Mouse (Mus musculus) embryonic facial prominence, embryonic 15.5 days (tissue): ENCODE measurements around the gene Gm17490. TPM values are rescaled to one million over a fixed set of nuclear protein-coding genes. Genes with fewer than 3 reads are reported as not detected.

ENCODE experiments used
- ATAC-seq: fragments of 200-750 bp; cut with Nextera tagmentation; 2 replicates; pipeline ENCODE4 v1.8.0; 2017; ENCODE audit warnings: low read depth, moderate TSS enrichment; ENCODE audit not compliant: insufficient number of reproducible peaks, low FRiP score, low TSS enrichment
- H3K27ac ChIP-seq: fragments of 300-500 bp; sonication (generic); replicated peaks from 2 replicates; pipeline ENCODE4 v1.5.1; 2015; ENCODE audit warnings: mild to moderate bottlenecking, inconsistent platforms
- H3K27me3 ChIP-seq: fragments of 300-500 bp; sonication (generic); 2 replicates; pipeline ENCODE4 v1.6.1; 2015; ENCODE audit warnings: inconsistent platforms
- H3K36me3 ChIP-seq: fragments of 300-500 bp; sonication (generic); 2 replicates; pipeline ENCODE4 v1.6.1; 2015; ENCODE audit warnings: mild to moderate bottlenecking, inconsistent platforms
- H3K4me1 ChIP-seq: fragments of 300-500 bp; sonication (generic); 2 replicates; pipeline ENCODE4 v1.6.1; 2015; ENCODE audit warnings: inconsistent platforms
- H3K4me2 ChIP-seq: fragments of 300-500 bp; sonication (generic); replicated peaks from 2 replicates; pipeline ENCODE4 v1.6.1; 2015; ENCODE audit warnings: mild to moderate bottlenecking, inconsistent platforms
- H3K4me3 ChIP-seq: fragments of 300-500 bp; sonication (generic); replicated peaks from 2 replicates; pipeline ENCODE4 v1.5.1; 2015; ENCODE audit warnings: mild to moderate bottlenecking, inconsistent platforms
- H3K9ac ChIP-seq: fragments of 300-500 bp; sonication (generic); 2 replicates; pipeline ENCODE4 v1.6.1; 2015; ENCODE audit warnings: inconsistent platforms
- H3K9me3 ChIP-seq: fragments of 300-500 bp; sonication (generic); replicated peaks from 2 replicates; pipeline ENCODE4 v1.6.1; 2016; ENCODE audit warnings: inconsistent platforms
- WGBS: fragments of 180-500 bp; shearing (Covaris S2); methylation state at CpG from one replicate; pipeline ENCODE4 v1.1.7; 2015; 5-methylcytosine and 5-hydroxymethylcytosine counted together
- polyA plus RNA-seq: library from polyadenylated mRNA; unstranded; fragments of >200 nt; fragmentation: Nextera tagmentation; extraction: Ambion mirVana; gene quantifications from 2 replicates; pipeline ENCODE4 v1.2.1, GENCODE M21; 2015

Gm17490 gene
- polyA plus RNA-seq: not detected in 2 replicates

DNA sequence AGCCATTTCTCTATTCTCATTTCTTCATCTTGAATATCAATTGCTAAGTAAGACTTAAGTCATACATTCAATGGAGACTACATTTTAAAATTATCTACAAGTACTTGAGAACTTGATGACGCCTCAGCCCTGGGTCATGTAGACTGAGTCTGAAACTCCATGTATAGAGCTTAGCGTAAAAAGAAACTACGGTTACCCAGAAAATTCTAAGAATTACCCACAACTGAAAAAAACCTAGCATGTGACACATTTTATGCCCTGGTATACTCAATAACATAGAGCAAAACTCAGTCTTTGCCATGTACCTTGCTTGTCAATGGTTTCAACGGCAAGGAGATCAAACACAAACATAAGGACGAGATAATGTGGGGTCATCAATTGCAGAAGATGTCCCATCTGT, at the start of gene Gm17490:
Gm17490 (minus strand) TSS at position 375 of the 400 bp plus-strand sequence.
- no peaks in the 10 kb centered on the region for H3K27me3 ChIP-seq
- no peaks in the 10 kb centered on the region for H3K4me1 ChIP-seq
- H3K9me3 ChIP-seq: no peaks in the 10 kb centered on the region
- 93% methylated on average over 5 of the region's 5 CpGs for WGBS
- no peak within 1 kb of the TSS for H3K27ac ChIP-seq
- H3K4me2 ChIP-seq: no peak within 1 kb of the TSS
- no peaks in the 10 kb centered on the region for H3K36me3 ChIP-seq
- H3K4me3 ChIP-seq: no peak within 1 kb of the TSS
- no peak within 1 kb of the TSS for H3K9ac ChIP-seq
- no peak for ATAC-seq

DNA sequence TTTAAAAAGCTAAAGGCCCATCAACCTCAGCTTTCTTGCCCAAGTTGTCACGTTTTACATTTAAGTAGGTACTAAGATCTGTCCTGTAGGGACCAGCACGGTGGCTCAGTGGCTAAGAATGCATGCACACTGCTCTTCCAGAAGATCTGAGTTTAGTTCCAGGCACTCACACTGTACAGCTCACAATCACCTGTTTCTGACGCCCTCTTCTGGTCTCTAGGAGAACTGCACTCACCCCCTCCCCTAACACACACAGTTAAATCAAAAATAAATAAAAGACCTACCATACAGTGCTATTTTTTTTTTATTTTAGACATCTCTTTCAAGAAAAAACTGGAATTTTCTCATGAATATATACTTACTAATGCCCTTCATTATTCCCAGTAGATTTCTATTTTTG, 46.1 kb upstream of the Gm17490 start:
- H3K4me1 ChIP-seq: no peaks in the 10 kb centered on the region
- no peak overlapping the region for H3K4me3 ChIP-seq
- no peaks in the 10 kb centered on the region for H3K36me3 ChIP-seq
- no peaks in the 10 kb centered on the region for H3K27me3 ChIP-seq
- WGBS: 21% methylated on average over 3 of the region's 3 CpGs
- no peak overlapping the region for H3K9ac ChIP-seq
- ATAC-seq: no peak
- H3K9me3 ChIP-seq: no peaks in the 10 kb centered on the region
- H3K27ac ChIP-seq: no peak overlapping the region
- no peak overlapping the region for H3K4me2 ChIP-seq

DNA sequence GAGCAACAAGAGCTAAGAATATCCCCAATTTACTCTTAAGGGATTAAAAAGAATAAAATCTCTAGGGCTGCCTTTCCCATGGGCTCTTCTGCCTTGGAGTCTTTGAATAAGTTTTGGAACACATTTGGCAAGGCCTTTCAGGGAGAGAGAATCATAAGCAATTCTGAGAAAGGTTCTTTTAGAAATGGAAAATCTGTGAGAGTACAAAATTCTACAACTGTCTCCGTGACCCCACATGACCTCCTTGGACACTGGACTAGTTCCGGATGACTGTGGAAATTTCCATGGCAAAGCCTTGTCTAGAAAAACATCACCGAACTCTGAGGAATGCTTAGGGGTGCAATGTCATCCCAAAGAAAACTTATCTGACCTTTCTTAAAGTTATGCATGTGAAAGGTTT, 39.3 kb upstream of the Gm17490 start:
- H3K4me2 ChIP-seq: no peak overlapping the region
- H3K27ac ChIP-seq: no peak overlapping the region
- H3K4me3 ChIP-seq: no peak overlapping the region
- no peaks in the 10 kb centered on the region for H3K9me3 ChIP-seq
- H3K36me3 ChIP-seq: no peaks in the 10 kb centered on the region
- WGBS: 86% methylated on average over 3 of the region's 3 CpGs
- H3K4me1 ChIP-seq: no peaks in the 10 kb centered on the region
- no peaks in the 10 kb centered on the region for H3K27me3 ChIP-seq
- no peak overlapping the region for H3K9ac ChIP-seq
- no peak for ATAC-seq

DNA sequence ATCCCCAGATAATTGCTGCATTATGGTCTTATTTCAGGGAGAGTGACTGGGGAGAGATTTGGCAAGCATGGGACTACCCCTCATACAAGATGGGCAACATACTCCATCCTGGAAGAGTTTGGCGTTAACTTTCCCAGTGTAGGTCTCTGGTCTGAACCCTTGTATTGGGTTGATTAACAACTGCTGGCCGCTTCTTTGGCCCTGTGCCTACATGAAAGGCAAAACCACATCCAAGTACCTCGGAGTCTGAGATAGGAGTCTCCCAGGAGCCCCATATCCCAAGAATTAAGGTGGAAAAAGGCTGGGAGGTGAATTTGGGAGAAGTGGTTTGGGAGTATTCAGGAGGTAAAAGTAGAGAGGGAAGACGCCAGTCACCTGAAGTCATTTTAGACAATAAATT, 38.7 kb upstream of the Gm17490 start:
- no peak overlapping the region for H3K4me3 ChIP-seq
- H3K27ac ChIP-seq: no peak overlapping the region
- no peaks in the 10 kb centered on the region for H3K9me3 ChIP-seq
- no peaks in the 10 kb centered on the region for H3K36me3 ChIP-seq
- H3K9ac ChIP-seq: no peak overlapping the region
- WGBS: 81% methylated on average over 4 of the region's 4 CpGs
- no peak for ATAC-seq
- H3K4me2 ChIP-seq: peak overlapping the region; percentile 35; the same call in 1 of the 2 replicates
- no peaks in the 10 kb centered on the region for H3K4me1 ChIP-seq
- H3K27me3 ChIP-seq: no peaks in the 10 kb centered on the region

DNA sequence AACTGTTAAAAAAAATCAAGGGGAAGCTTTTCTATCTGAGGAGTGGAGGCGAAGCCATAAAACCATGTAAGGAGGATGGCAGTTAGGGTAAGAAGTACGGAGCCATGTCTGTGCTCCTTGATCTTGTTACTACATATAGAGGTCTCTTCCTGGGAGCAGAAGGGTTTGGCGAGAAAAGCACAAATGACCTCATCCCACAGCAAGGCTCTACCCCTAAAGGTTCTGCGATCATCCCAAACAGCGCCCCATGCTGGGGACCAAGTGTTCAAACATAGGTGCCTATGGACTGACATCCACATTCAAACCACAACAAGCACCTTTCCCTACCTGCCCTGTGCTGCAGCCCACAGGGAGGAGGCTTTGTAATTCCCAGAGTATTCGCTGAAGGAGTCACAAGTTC, 38.3 kb upstream of the Gm17490 start:
- H3K9ac ChIP-seq: no peak overlapping the region
- no peaks in the 10 kb centered on the region for H3K4me1 ChIP-seq
- H3K27ac ChIP-seq: no peak overlapping the region
- H3K4me3 ChIP-seq: peak overlapping the region; percentile 16; the same call in 1 of the 2 replicates
- WGBS: 40% methylated on average over 6 of the region's 6 CpGs
- no peak for ATAC-seq
- no peaks in the 10 kb centered on the region for H3K36me3 ChIP-seq
- H3K9me3 ChIP-seq: no peaks in the 10 kb centered on the region
- no peaks in the 10 kb centered on the region for H3K27me3 ChIP-seq
- H3K4me2 ChIP-seq: peak overlapping the region; percentile 35

DNA sequence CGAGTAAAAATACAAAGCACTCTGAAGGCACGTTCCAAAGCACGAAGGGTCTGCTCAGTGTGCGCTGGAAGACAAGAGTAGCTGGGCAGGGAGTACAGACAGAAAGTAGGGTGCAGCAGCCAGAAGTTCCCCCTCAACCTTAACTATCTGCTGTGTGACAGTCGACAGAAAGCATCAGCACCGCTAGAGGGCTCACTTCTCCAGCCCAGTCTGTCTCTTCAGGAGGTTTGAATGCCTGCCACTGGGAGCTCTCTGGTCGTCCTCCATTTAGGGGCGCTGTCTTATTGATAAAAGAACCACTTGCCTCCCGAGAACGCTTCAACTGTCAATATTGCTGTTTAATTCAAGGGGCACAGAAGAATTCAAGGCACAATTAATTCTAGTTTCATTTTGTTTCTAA, 37.9 kb upstream of the Gm17490 start:
- Histone ChIP-seq H3K27me3 (no peaks in the 10 kb centered on the region), H3K4me2 (peak overlapping the region; percentile 35), H3K27ac (no peak overlapping the region), H3K4me1 (no peaks in the 10 kb centered on the region), H3K36me3 (no peaks in the 10 kb centered on the region), H3K9ac (no peak overlapping the region), H3K4me3 (peak overlapping the region; percentile 16; the same call in 1 of the 2 replicates), H3K9me3 (no peaks in the 10 kb centered on the region)
- no peak for ATAC-seq
- 5% methylated on average over 10 of the region's 10 CpGs for WGBS

DNA sequence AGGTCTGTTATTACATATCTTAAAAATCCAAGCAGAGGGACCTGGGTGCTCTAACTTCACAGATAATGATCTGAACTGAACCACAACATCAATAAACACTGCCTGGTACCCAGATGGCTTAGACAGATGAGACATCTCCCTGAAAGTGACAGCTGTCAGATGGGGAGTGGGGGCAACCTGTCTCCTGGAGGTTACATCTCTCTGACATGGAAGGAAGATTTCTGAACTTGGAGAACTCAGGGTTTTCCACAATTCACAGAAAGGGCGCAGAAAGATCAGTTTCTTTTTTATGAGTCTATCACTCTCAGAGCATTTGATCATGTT, 36.8 kb upstream of the Gm17490 start:
- ATAC-seq: no peak
- Histone ChIP-seq H3K36me3 (no peaks in the 10 kb centered on the region), H3K9me3 (no peaks in the 10 kb centered on the region), H3K27ac (no peak overlapping the region), H3K4me1 (no peaks in the 10 kb centered on the region), H3K4me2 (no peak overlapping the region), H3K4me3 (no peak overlapping the region), H3K27me3 (no peaks in the 10 kb centered on the region), H3K9ac (no peak overlapping the region)
- WGBS: 90% methylated on average over 1 of the region's 1 CpGs

DNA sequence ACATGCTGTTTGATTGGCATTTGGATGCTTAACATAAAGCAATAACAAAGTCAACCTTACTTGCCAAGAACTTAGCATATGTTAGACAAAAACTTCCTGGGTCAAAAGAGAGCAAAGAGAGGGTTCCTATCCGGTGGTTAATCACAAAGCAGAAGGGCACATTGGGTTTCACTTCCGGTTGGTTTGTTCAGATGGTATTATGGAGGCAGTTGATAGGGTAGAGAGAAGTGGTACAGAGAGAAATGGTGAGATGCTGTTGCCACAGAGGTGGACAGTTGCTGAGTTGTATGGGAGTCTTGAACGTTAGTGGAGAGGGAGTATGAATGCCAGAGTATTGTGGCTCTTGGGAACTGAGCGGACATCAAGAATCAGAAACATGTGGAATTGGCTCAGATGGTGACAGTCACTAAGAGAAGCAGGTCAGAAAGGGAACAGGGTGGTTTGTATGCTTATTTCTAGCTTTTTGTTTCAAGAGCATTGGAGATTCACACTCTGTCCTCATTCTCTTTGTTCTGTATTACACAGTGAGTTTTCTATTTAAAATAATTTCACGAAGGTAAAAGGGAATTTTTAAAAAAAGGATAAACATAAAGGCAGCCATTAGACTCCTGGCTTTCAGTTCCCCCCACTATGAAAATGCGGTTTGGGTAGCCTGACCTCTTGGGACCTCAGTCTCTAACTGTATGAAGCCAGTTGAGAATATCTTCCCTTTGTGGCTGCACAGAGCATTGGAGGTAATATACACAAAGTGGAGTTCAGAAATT, 36.3 kb upstream of the Gm17490 start:
- ATAC-seq: no peak
- Histone ChIP-seq H3K9ac (no peak overlapping the region), H3K4me1 (no peaks in the 10 kb centered on the region), H3K4me3 (no peak overlapping the region), H3K27me3 (no peaks in the 10 kb centered on the region), H3K4me2 (no peak overlapping the region), H3K36me3 (no peaks in the 10 kb centered on the region), H3K27ac (no peak overlapping the region), H3K9me3 (no peaks in the 10 kb centered on the region)
- 77% methylated on average over 6 of the region's 6 CpGs for WGBS

DNA sequence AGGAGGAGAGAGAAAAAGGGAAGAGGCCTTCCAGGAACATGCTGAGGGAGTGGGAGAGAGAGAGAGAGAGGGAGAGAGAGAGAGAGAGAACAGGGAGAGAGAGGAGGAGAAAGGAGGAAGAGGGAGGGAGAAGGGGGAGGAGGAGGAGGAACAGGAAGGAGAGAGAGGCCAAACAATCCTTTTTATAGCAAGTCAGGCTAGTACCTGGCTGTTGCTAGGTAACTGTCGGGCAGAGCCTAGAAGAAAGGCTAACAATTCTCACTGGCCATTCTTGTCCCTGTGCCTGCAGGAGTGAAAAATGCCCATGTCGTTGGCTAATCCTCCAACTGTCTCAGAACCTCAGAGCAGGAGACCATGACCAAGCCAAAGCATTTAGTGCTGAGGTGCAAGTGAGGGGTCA, 33.2 kb upstream of the Gm17490 start:
- no peak overlapping the region for H3K27ac ChIP-seq
- WGBS: 42% methylated on average over 2 of the region's 2 CpGs
- H3K27me3 ChIP-seq: no peaks in the 10 kb centered on the region
- H3K9me3 ChIP-seq: no peaks in the 10 kb centered on the region
- H3K4me1 ChIP-seq: no peaks in the 10 kb centered on the region
- no peak for ATAC-seq
- no peak overlapping the region for H3K4me2 ChIP-seq
- H3K9ac ChIP-seq: no peak overlapping the region
- no peak overlapping the region for H3K4me3 ChIP-seq
- H3K36me3 ChIP-seq: no peaks in the 10 kb centered on the region

DNA sequence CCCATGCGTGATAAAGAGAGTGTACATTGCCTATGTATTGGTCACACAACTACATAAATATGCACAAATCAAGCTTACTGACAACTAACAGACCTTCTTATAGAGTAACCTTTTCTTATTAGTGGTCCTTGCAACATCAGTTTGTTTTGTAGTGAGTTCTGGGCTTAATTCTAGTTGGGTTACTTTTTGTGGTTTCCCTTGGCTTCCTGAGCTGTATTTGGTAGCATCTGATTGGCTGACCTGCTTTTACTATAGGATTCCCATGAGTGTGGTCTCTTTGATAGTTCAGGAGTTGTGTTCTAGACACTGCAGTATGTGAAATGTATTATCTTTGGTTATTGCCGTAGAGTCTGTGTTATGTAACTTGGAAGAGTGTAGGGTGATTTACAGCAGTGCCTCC, 31.5 kb upstream of the Gm17490 start:
- no peaks in the 10 kb centered on the region for H3K9me3 ChIP-seq
- 75% methylated on average over 2 of the region's 2 CpGs for WGBS
- H3K4me2 ChIP-seq: no peak overlapping the region
- no peaks in the 10 kb centered on the region for H3K4me1 ChIP-seq
- no peaks in the 10 kb centered on the region for H3K36me3 ChIP-seq
- H3K9ac ChIP-seq: no peak overlapping the region
- no peaks in the 10 kb centered on the region for H3K27me3 ChIP-seq
- no peak overlapping the region for H3K4me3 ChIP-seq
- no peak for ATAC-seq
- H3K27ac ChIP-seq: no peak overlapping the region

DNA sequence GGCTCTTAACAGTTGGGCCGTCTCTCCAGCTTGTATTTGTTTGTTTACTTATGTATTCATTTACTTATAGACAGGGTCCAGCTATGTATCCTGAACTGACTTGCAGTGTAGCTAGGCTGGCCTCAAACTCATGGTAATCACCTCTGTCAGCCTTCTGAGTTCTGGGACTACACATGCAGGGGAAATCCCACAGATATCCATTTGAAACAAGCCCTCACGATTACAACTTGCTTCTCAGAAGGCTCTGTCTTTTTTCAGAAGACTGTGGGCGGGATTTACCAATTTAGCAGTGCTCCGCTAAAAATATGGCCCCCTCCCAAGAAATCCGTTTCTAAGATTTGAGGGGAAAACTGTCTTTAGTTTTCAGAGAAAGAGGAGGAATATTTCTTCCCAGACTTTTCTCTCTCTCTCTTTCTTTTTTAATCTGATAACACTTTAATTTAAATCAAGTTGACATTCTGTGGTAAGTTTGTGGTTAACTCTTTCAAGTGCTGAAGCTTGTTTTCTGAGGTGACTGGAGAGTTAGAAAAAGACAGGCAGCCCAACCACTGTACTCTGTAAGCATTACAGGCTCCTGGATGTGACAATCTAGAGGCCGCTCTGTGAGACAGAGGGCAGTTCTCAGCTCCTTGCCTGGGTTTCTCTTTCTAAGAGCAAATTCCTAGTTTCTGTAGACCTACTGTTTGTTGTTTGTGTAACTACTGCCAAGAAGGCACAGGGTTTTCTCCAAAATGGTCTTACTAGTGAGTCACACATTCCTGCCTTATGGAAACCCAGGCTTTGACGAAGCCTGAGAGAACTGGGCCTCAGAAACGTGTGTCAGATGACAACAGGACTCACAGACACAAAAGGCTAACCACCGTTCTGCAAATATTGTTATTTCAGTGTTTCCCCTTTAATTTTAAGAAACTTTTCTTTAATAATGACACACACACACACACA, 29.2 kb upstream of the Gm17490 start:
- no peaks in the 10 kb centered on the region for H3K4me1 ChIP-seq
- H3K36me3 ChIP-seq: no peaks in the 10 kb centered on the region
- H3K27me3 ChIP-seq: no peaks in the 10 kb centered on the region
- 44% methylated on average over 9 of the region's 9 CpGs for WGBS
- no peaks in the 10 kb centered on the region for H3K9me3 ChIP-seq
- ATAC-seq: no peak
- H3K9ac ChIP-seq: no peak overlapping the region
- no peak overlapping the region for H3K4me3 ChIP-seq
- no peak overlapping the region; the same call in 1 of the 2 replicates for H3K27ac ChIP-seq
- H3K4me2 ChIP-seq: no peak overlapping the region
